Mouse (Mus musculus): Measurements from ENCODE around the gene Cdk19. TPM values are rescaled to one million over a fixed set of nuclear protein-coding genes. Genes with fewer than 3 reads are reported as not detected.

The Cdk19 gene
- total and polyA plus RNA-seq, 3 experiments: 3.3 to 4.7 (median 4.0) TPM

DNA sequence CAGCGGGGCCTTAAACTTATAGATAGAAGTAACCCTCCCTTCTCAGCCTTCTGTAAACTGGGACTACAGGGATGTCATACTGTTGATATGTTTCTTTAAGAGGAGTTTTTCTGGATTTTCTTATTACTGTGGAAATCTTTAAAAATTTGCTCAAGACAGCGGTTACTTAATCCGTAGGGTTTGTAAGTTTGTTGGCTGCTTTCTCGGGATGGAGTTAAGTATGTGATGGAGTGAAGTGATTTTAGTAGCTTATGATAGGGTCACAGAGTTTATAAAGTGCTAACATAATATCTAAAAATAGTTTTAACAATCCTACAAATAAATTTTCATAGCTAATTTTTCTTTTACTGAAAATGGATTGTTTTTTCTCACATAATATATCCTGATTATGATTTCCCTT is 38.9 kb downstream of the Cdk19 start:
- no peaks in the 10 kb centered on the region for H3K27me3 ChIP-seq (replicated peaks)
- H3K36me3 ChIP-seq (replicated peaks in 1 of 2; ENCODE audit: control insufficient read depth in 1 of 2, insufficient read depth in 1 of 2, low read length in 1 of 2): peaks cover 0 to 2% of the 10 kb centered on the region in 2 experiments
- TF ChIP-seq GABPA (IDR thresholded peaks at IDR 0.05; ENCODE audit: insufficient replicate concordance, low read depth, low read length) (no peak), MYC (IDR thresholded peaks at IDR 0.05; ENCODE audit: low read depth, low read length) (no peak)
- H3K9ac ChIP-seq (ENCODE audit: insufficient read depth, low read depth): no peak overlapping the region
- H3K27ac ChIP-seq (ENCODE audit: insufficient read depth, low read depth): no peak overlapping the region
- peaks cover 0 to 5% of the 10 kb centered on the region in 2 experiments; a peak in 1 of 4 replicates for H3K4me1 ChIP-seq (ENCODE audit: control insufficient read depth in 1 of 2, insufficient read depth in 2 of 2)
- in situ Hi-C loops (cut with MboI; ENCODE audit: low pct_ligation_motif_present, low pct_unique_long_range_greater_than_20kb, low sequenced_read_pairs): no loop called here
- H3K4me2 ChIP-seq (ENCODE audit: insufficient read depth, low read depth, poor library complexity, severe bottlenecking): no peak overlapping the region
- dilution Hi-C loops (cut with MboI; ENCODE audit: extremely low pct_ligation_motif_present, extremely low pct_unique_long_range_greater_than_20kb, low sequenced_read_pairs): no loop called here
- no peak for DNase-seq (ENCODE audit: extremely low read depth)
- no peaks in the 10 kb centered on the region for H3K79me2 ChIP-seq (replicated peaks; ENCODE audit: control insufficient read depth, extremely low read depth, insufficient read depth, poor library complexity, severe bottlenecking)
- H3K4me3 ChIP-seq (replicated peaks in 1 of 3; ENCODE audit: low read depth in 2 of 3, low read length in 2 of 3, poor library complexity in 1 of 3): no peak overlapping the region
- no peaks in the 10 kb centered on the region for H3K9me3 ChIP-seq (replicated peaks; ENCODE audit: low read length)

DNA sequence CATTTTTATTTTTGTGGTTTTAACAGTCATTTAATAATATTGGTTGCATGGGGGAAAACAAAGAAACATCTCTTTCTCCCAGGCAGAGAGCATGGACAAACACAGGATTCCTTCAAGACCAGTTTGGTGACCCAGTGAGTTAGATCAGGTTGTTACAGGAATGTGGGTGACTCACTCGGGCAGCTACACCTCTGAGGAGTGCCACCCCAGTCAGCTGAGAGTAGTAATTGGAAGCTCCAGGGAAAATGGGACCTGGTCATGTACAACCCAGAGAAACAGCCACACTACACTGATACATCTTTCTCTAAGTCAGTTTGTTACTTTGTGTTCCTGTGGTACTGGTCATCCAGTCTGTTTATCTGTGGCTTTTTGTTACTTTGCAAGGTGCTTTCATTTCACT is 40.3 kb downstream of the Cdk19 start:
- peaks cover 0 to 5% of the 10 kb centered on the region in 2 experiments; a peak in 1 of 4 replicates for H3K4me1 ChIP-seq (ENCODE audit: control insufficient read depth in 1 of 2, insufficient read depth in 2 of 2)
- H3K4me2 ChIP-seq (ENCODE audit: insufficient read depth, low read depth, poor library complexity, severe bottlenecking): no peak overlapping the region

GRCm38 (mm10) chr10:40385397-40385796 is 46.0 kb downstream of the Cdk19 start:
- Histone ChIP-seq H3K27ac (ENCODE audit: insufficient read depth, low read depth) (no peak overlapping the region), H3K9ac (ENCODE audit: insufficient read depth, low read depth) (no peak overlapping the region), H3K9me3 (replicated peaks; ENCODE audit: low read length) (no peaks in the 10 kb centered on the region), H3K4me3 (replicated peaks in 1 of 3; ENCODE audit: low read depth in 2 of 3, low read length in 2 of 3, poor library complexity in 1 of 3) (no peak overlapping the region), H3K4me1 (ENCODE audit: control insufficient read depth in 1 of 2, insufficient read depth in 2 of 2) (peaks cover 0 to 5% of the 10 kb centered on the region in 2 experiments; a peak in 1 of 4 replicates), H3K4me2 (ENCODE audit: insufficient read depth, low read depth, poor library complexity, severe bottlenecking) (no peak overlapping the region), H3K36me3 (replicated peaks in 1 of 2; ENCODE audit: control insufficient read depth in 1 of 2, insufficient read depth in 1 of 2, low read length in 1 of 2) (peaks cover 0 to 2% of the 10 kb centered on the region in 2 experiments), H3K79me2 (replicated peaks; ENCODE audit: control insufficient read depth, extremely low read depth, insufficient read depth, poor library complexity, severe bottlenecking) (no peaks in the 10 kb centered on the region), H3K27me3 (replicated peaks) (no peaks in the 10 kb centered on the region)
- in situ Hi-C loops (cut with MboI; ENCODE audit: low pct_ligation_motif_present, low pct_unique_long_range_greater_than_20kb, low sequenced_read_pairs) (no loop called here), dilution Hi-C loops (cut with MboI; ENCODE audit: extremely low pct_ligation_motif_present, extremely low pct_unique_long_range_greater_than_20kb, low sequenced_read_pairs) (no loop called here)
- no peak for TF ChIP-seq IRF4 (IDR thresholded peaks at IDR 0.05; ENCODE audit: low read depth, low read length)
- TF ChIP-seq BHLHE40 (IDR thresholded peaks at IDR 0.05; ENCODE audit: low read depth, low read length): no peak
- TF ChIP-seq HCFC1 (IDR thresholded peaks at IDR 0.05; ENCODE audit: low read depth, low read length): no peak
- no peak for TF ChIP-seq JUND (conservative IDR thresholded peaks at IDR 0.05; ENCODE audit: low read depth, low read length)
- no peak for TF ChIP-seq MYC (IDR thresholded peaks at IDR 0.05; ENCODE audit: low read depth, low read length)
- no peak for TF ChIP-seq TBP (conservative IDR thresholded peaks at IDR 0.05; ENCODE audit: low read depth, low read length)
- no peak for TF ChIP-seq USF2 (conservative IDR thresholded peaks at IDR 0.05; ENCODE audit: low read depth, low read length)
- TF ChIP-seq ZC3H11A (IDR thresholded peaks at IDR 0.05; ENCODE audit: low read depth, low read length): no peak
- no peak for TF ChIP-seq E2F4 (IDR thresholded peaks at IDR 0.05; ENCODE audit: insufficient replicate concordance, low read depth, low read length)
- no peak for TF ChIP-seq UBTF (IDR thresholded peaks at IDR 0.05; ENCODE audit: low read depth, low read length)
- no peak for TF ChIP-seq CTCF (conservative IDR thresholded peaks at IDR 0.05 in 1 of 2, IDR thresholded peaks at IDR 0.05 in 1 of 2; ENCODE audit: low read depth in 2 of 2, low read length in 2 of 2)
- no peak for TF ChIP-seq ZKSCAN1 (IDR thresholded peaks at IDR 0.05; ENCODE audit: borderline replicate concordance, low read depth, low read length)
- TF ChIP-seq EP300 (IDR thresholded peaks at IDR 0.05; ENCODE audit: low read length): no peak
- no peak for DNase-seq (ENCODE audit: extremely low read depth)

More for the DNA sequence above, 40.3 kb downstream of the Cdk19 start:
- no peaks in the 10 kb centered on the region for H3K79me2 ChIP-seq (replicated peaks; ENCODE audit: control insufficient read depth, extremely low read depth, insufficient read depth, poor library complexity, severe bottlenecking)
- H3K4me3 ChIP-seq (replicated peaks in 1 of 3; ENCODE audit: low read depth in 2 of 3, low read length in 2 of 3, poor library complexity in 1 of 3): no peak overlapping the region
- no peak overlapping the region for H3K9ac ChIP-seq (ENCODE audit: insufficient read depth, low read depth)
- no peak overlapping the region for H3K27ac ChIP-seq (ENCODE audit: insufficient read depth, low read depth)
- DNase-seq (ENCODE audit: extremely low read depth): no peak
- peaks cover 0 to 2% of the 10 kb centered on the region in 2 experiments for H3K36me3 ChIP-seq (replicated peaks in 1 of 2; ENCODE audit: control insufficient read depth in 1 of 2, insufficient read depth in 1 of 2, low read length in 1 of 2)
- dilution Hi-C loops (cut with MboI; ENCODE audit: extremely low pct_ligation_motif_present, extremely low pct_unique_long_range_greater_than_20kb, low sequenced_read_pairs): no loop called here
- H3K9me3 ChIP-seq (replicated peaks; ENCODE audit: low read length): no peaks in the 10 kb centered on the region
- TF ChIP-seq JUN (IDR thresholded peaks at IDR 0.05; ENCODE audit: insufficient read depth, low read depth, low read length) (no peak), RCOR1 (conservative IDR thresholded peaks at IDR 0.05; ENCODE audit: low read depth, low read length) (no peak), UBTF (IDR thresholded peaks at IDR 0.05; ENCODE audit: low read depth, low read length) (no peak), MAZ (IDR thresholded peaks at IDR 0.05; ENCODE audit: low read depth, low read length) (no peak), POLR2A (IDR thresholded peaks at IDR 0.05; ENCODE audit: low read depth, low read length) (no peak), KAT2A (IDR thresholded peaks at IDR 0.05; ENCODE audit: insufficient replicate concordance, low read length) (no peak), USF2 (conservative IDR thresholded peaks at IDR 0.05; ENCODE audit: low read depth, low read length) (no peak), ZKSCAN1 (IDR thresholded peaks at IDR 0.05; ENCODE audit: borderline replicate concordance, low read depth, low read length) (no peak), NRF1 (IDR thresholded peaks at IDR 0.05; ENCODE audit: low read depth, low read length) (no peak), MEF2A (IDR thresholded peaks at IDR 0.05; ENCODE audit: borderline replicate concordance, low read depth, low read length) (no peak), GABPA (IDR thresholded peaks at IDR 0.05; ENCODE audit: insufficient replicate concordance, low read depth, low read length) (no peak), POLR2AphosphoS2 (IDR thresholded peaks at IDR 0.05; ENCODE audit: low read depth, low read length) (no peak), CHD1 (IDR thresholded peaks at IDR 0.05; ENCODE audit: low read depth, low read length) (no peak), ZMIZ1 (IDR thresholded peaks at IDR 0.05; ENCODE audit: low read depth, low read length) (no peak), ELF1 (IDR thresholded peaks at IDR 0.05; ENCODE audit: low read depth, low read length) (no peak)
- in situ Hi-C loops (cut with MboI; ENCODE audit: low pct_ligation_motif_present, low pct_unique_long_range_greater_than_20kb, low sequenced_read_pairs): no loop called here
- no peaks in the 10 kb centered on the region for H3K27me3 ChIP-seq (replicated peaks)

Data from CH12.LX (cell line).